Mouse (Mus musculus) limb, embryonic 11.5 days (tissue): ENCODE data around the gene 6430548M08Rik. TPM values are rescaled to one million over a fixed set of nuclear protein-coding genes. Genes with fewer than 3 reads are reported as not detected.

Source experiments
- ATAC-seq: fragments of 200-750 bp; cut with Nextera tagmentation; 2 replicates; pipeline ENCODE4 v1.8.0; 2017; ENCODE audit warnings: low read depth; ENCODE audit not compliant: insufficient number of reproducible peaks, low FRiP score, low TSS enrichment
- DNase-seq: peaks from one replicate; pipeline ENCODE4 v3.0.0-alpha.2; 2015; ENCODE audit warnings: low spot score
- H3K27ac ChIP-seq: fragments of 300-500 bp; sonication (generic); replicated peaks from 2 replicates; pipeline ENCODE4 v1.5.1; 2014; ENCODE audit warnings: low read depth, mild to moderate bottlenecking, low read length
- H3K27me3 ChIP-seq: fragments of 300-500 bp; sonication (generic); 2 replicates; pipeline ENCODE4 v1.6.1; 2014; ENCODE audit warnings: mild to moderate bottlenecking, low read length, mixed read lengths; ENCODE audit not compliant: control insufficient read depth, insufficient read depth
- H3K36me3 ChIP-seq: fragments of 300-500 bp; sonication (generic); 2 replicates; pipeline ENCODE4 v1.6.1; 2014; ENCODE audit warnings: mild to moderate bottlenecking, low read length, moderate library complexity, mixed read lengths; ENCODE audit not compliant: control insufficient read depth, insufficient read depth
- H3K4me1 ChIP-seq: fragments of 300-500 bp; sonication (generic); 2 replicates; pipeline ENCODE4 v1.6.1; 2014; ENCODE audit warnings: low read length, mixed read lengths; ENCODE audit not compliant: control insufficient read depth, insufficient read depth
- H3K4me2 ChIP-seq: fragments of 300-500 bp; sonication (generic); 2 replicates; pipeline ENCODE4 v1.6.1; 2014; ENCODE audit warnings: low read depth, mild to moderate bottlenecking, moderate library complexity; ENCODE audit not compliant: severe bottlenecking
- H3K4me3 ChIP-seq: fragments of 300-500 bp; sonication (generic); 2 replicates; pipeline ENCODE4 v1.5.1; 2014; ENCODE audit warnings: low read depth, low read length
- H3K9ac ChIP-seq: fragments of 300-500 bp; sonication (generic); 2 replicates; pipeline ENCODE4 v1.6.1; 2014; ENCODE audit warnings: mild to moderate bottlenecking, low read length
- H3K9me3 ChIP-seq: fragments of 300-500 bp; sonication (generic); 2 replicates; pipeline ENCODE4 v1.6.1; 2016; ENCODE audit warnings: low read length; ENCODE audit not compliant: control insufficient read depth
- WGBS: fragments of 180-500 bp; shearing (Covaris S2); extraction: QIAGEN DNeasy Blood & Tissue Kit; methylation state at CpG from one replicate; pipeline ENCODE4 v1.1.7; 2014; 5-methylcytosine and 5-hydroxymethylcytosine counted together
- polyA plus RNA-seq: library from polyadenylated mRNA; unstranded; fragments of >200 nt; fragmentation: Nextera tagmentation; extraction: Ambion mirVana; gene quantifications from 2 replicates; pipeline ENCODE4 v1.2.1, GENCODE M21; 2014

Gene 6430548M08Rik
- polyA plus RNA-seq, 1 experiment from 2014 or later, result 1.8 TPM

DNA sequence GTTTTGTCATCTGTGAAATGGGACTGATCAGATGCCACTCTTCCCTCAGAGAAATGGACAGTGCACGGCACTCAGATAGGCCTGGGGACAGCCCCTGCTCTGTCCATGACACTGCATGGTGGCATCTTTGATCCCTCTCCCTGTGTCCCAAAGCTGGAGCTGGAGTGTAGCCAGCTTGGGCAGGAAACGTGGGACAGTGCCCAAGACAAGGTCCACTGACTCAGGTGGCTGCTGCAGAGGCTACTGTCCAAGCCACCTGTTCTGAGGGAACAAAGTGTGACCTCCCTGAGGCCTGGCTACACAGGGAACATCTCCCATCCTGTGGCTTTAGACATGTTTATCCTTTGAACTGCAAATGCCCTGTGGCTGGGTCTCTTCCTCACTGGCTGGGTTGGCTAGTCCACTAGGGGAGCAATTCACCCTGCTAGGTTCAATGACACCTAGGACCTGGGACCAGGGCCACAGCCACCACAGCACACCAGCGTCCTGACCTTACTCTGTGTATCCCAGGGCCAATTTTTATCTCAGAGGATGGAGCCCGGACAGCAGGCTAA, 68.0 kb downstream of the 6430548M08Rik start:
- Histone ChIP-seq H3K27ac (no peak overlapping the region), H3K4me1 (peaks cover 48% of the 10 kb centered on the region), H3K4me3 (no peak overlapping the region), H3K36me3 (no peaks in the 10 kb centered on the region), H3K27me3 (no peaks in the 10 kb centered on the region), H3K4me2 (no peak overlapping the region), H3K9me3 (no peaks in the 10 kb centered on the region), H3K9ac (no peak overlapping the region)
- WGBS, result 80% methylated on average over 4 of the region's 4 CpGs
- DNase-seq, result no peak
- ATAC-seq, result no peak

DNA sequence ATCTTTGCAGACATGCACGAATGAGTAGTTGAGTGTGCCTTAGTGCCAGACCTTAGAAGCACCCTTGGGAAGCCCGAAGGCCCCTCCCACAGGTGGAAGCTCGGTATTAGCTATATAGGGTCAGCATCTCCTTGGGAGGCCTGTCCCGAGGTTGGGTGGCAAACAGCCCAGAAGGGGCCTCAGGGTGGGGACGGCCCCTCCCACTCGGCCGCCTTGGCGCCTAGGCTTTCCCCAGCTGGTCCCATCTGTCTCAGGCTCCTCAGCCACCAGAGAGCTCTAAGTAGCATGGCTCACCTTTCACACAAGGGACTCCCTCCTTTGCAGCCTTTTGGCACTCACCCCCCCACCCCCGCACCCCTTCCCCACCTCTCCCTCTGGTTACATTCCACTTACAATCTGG, 70.4 kb downstream of the 6430548M08Rik start:
- 20% methylated on average over 9 of the region's 9 CpGs for WGBS
- no peak for DNase-seq
- peak overlapping the region; percentile 7; the same call in 1 of the 2 replicates for H3K9ac ChIP-seq
- H3K4me3 ChIP-seq, result no peak overlapping the region
- H3K9me3 ChIP-seq, result no peaks in the 10 kb centered on the region
- no peak for ATAC-seq
- H3K27ac ChIP-seq, result peak overlapping the region; percentile 87; the same call in 1 of the 2 replicates
- H3K36me3 ChIP-seq, result no peaks in the 10 kb centered on the region
- H3K4me2 ChIP-seq, result no peak overlapping the region
- peaks cover 33% of the 10 kb centered on the region for H3K4me1 ChIP-seq
- H3K27me3 ChIP-seq, result no peaks in the 10 kb centered on the region; the same call in 1 of the 2 replicates

DNA sequence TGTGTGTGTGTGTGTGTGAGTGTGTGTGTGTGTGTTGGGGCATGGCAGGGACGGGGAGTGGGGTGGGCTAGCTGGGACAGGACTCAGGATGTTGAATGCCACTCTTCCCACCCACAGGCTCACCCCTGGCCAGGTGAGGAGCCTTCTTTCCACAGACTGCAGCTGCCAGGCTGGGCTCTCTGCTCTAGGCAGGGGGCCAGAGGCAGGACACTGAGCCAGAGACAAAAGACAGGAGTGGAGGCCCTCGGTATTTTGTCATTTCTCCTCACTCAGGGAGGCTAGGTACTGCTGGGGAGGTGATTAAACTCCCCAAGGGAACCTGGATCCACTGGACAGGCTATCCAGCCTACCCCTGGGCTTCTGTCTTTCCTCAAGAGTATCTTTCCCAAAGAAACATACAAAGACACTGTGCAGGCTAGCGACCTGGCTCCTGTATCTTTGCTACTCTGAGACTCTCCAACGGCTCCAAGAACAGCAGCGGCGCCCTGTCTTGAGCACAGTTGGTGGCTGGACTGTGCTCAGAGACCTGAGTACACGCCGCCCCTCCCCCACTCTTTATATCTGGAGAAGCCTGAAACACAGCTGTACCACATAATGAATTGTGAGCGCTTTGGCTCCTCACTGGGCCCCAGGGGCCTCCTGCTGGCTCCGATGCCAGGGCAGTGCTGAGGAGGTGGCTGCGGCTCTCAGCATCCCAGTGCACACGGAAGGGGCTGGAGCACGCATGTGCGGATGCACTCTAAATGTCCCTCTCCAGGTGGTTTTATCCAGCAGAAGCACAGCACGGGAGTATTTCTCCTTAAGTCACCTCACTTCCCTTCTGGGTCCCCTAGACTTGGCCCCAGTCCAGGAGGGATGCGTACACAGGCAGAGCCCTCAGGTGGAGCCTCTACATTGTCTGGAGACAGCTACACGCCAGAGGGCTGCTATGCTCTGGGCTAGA, 71.2 kb downstream of the 6430548M08Rik start:
- Histone ChIP-seq H3K4me2 (peak overlapping the region; percentile 13), H3K4me3 (no peak overlapping the region), H3K27ac (peak overlapping the region; percentile 87), H3K9me3 (no peaks in the 10 kb centered on the region), H3K27me3 (no peaks in the 10 kb centered on the region; the same call in 1 of the 2 replicates), H3K4me1 (peaks cover 33% of the 10 kb centered on the region), H3K36me3 (no peaks in the 10 kb centered on the region), H3K9ac (peak overlapping the region; percentile 41)
- 32% methylated on average over 17 of the region's 17 CpGs for WGBS
- DNase-seq (peak; percentile 76), ATAC-seq (no peak; the same call in 1 of the 2 replicates)

DNA sequence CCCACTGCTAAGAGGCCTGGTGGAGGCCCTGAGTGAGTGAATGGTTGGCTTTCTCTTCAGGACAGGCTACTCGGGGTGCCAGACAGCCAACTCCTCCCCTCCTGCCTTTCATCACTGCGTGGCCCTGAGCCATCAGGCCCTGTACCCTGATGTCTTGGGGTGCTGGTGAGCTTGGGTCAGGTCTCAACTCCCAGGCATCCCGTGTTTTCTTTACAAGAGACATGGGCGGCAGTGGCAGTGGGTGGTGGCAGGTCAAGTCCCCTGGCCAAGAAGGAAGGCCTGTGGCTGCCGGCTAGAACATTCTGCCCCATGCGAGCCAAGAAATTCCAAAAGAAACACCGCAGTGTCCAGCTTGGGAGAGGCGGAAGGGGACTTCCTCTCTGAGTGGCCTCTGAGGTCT, 72.5 kb downstream of the 6430548M08Rik start:
- H3K9ac ChIP-seq, result no peak overlapping the region
- no peak overlapping the region for H3K4me2 ChIP-seq
- ATAC-seq (no peak), DNase-seq (no peak)
- 68% methylated on average over 8 of the region's 8 CpGs for WGBS
- no peak overlapping the region for H3K4me3 ChIP-seq
- no peaks in the 10 kb centered on the region; the same call in 1 of the 2 replicates for H3K27me3 ChIP-seq
- H3K4me1 ChIP-seq, result peaks cover 41% of the 10 kb centered on the region
- no peaks in the 10 kb centered on the region for H3K9me3 ChIP-seq
- no peaks in the 10 kb centered on the region for H3K36me3 ChIP-seq
- H3K27ac ChIP-seq, result no peak overlapping the region

GRCm38 (mm10) chr8:120188510-120188909, 74.6 kb downstream of the 6430548M08Rik start:
- no peak for DNase-seq
- Histone ChIP-seq H3K27me3 (no peaks in the 10 kb centered on the region; the same call in 1 of the 2 replicates), H3K4me3 (no peak overlapping the region), H3K4me2 (no peak overlapping the region), H3K36me3 (no peaks in the 10 kb centered on the region), H3K27ac (no peak overlapping the region), H3K9ac (no peak overlapping the region), H3K4me1 (peaks cover 47% of the 10 kb centered on the region), H3K9me3 (no peaks in the 10 kb centered on the region)
- WGBS, result 88% methylated on average over 6 of the region's 6 CpGs
- ATAC-seq, result no peak

GRCm38 (mm10) chr8:120189440-120189839, 75.5 kb downstream of the 6430548M08Rik start:
- Histone ChIP-seq H3K27ac (no peak overlapping the region), H3K36me3 (no peaks in the 10 kb centered on the region), H3K4me1 (peaks cover 42% of the 10 kb centered on the region), H3K9ac (no peak overlapping the region), H3K9me3 (no peaks in the 10 kb centered on the region), H3K27me3 (no peaks in the 10 kb centered on the region; the same call in 1 of the 2 replicates), H3K4me3 (no peak overlapping the region), H3K4me2 (no peak overlapping the region)
- ATAC-seq, result no peak
- 75% methylated on average over 6 of the region's 6 CpGs for WGBS
- DNase-seq, result no peak

DNA sequence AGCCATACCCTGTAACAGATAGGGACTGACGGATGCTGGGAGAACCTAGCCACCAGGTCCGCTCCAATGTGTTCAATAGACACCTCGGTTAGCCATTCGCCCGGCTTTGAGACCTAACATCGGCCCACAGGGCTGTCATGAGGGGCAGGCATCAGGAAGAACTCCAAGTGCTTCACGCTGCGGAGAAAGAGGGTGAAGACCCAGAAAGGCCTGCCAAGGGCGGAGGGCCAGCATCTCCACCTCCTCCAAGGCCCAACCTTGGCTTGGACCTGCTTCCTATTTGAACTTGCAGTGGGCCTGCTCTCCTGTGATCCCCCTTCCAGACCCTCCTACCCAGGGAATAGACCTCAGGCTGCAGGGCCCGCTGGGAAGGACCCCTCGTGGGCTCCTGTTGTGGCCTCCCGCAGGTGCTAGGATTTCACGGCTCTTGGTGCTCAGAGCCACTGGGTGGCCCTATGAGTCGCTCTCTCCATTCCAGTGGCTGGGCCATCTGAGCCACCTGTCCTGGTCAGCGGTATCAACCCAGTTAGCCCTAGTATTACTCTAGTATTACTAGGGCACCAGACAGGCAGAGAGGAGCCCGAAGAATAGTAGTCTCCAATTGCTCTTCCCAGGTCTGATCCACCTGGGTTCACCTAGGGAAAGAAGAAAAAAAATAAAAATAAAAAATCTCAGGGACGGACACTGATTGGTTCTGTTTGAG, 76.3 kb downstream of the 6430548M08Rik start:
- Histone ChIP-seq H3K27me3 (no peaks in the 10 kb centered on the region; the same call in 1 of the 2 replicates), H3K9ac (no peak overlapping the region), H3K27ac (0 out of 2 replicates have a peak overlapping the region, but pooled peaks have one; percentile 31), H3K36me3 (no peaks in the 10 kb centered on the region), H3K4me1 (peaks cover 35% of the 10 kb centered on the region), H3K4me2 (no peak overlapping the region), H3K9me3 (no peaks in the 10 kb centered on the region), H3K4me3 (no peak overlapping the region)
- DNase-seq, result no peak
- 76% methylated on average over 17 of the region's 17 CpGs for WGBS
- no peak for ATAC-seq

DNA sequence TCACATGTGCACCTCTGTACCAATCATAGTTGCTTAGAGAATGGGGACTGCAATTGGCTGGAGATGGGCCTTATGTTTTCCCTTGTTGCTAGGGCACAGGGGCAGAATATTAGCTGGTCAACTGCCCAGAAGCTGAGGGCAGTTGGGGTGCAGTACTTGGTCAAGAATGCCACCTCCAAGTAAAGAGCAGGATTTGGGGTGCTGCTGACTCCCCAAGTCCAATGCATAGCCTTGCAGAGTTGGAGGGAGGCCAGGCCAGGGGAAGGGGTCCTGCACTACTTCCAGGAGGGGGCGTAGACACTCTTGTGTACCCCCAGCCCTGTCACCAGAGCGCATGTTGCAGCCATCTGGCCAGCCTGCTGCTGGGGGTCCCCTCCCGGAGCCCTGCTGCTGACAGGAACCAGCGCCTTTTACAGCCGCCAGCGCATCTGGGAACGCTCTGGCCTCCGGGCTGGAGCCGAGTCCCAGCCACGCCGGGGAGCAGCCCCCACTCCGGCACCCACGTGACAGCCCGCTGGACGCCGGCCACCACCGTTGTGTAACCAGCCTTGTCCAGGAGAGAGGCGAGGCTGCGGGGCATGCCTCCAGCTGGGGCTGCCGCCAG, 77.0 kb downstream of the 6430548M08Rik start:
- H3K4me1 ChIP-seq, result peaks cover 28% of the 10 kb centered on the region
- H3K4me3 ChIP-seq, result no peak overlapping the region
- WGBS, result 26% methylated on average over 20 of the region's 20 CpGs
- H3K9me3 ChIP-seq, result no peaks in the 10 kb centered on the region
- H3K4me2 ChIP-seq, result peak overlapping the region; percentile 33; the same call in 1 of the 2 replicates
- H3K27me3 ChIP-seq, result no peaks in the 10 kb centered on the region; the same call in 1 of the 2 replicates
- H3K27ac ChIP-seq, result peak overlapping the region; percentile 83
- ATAC-seq, result peak; percentile 88
- no peaks in the 10 kb centered on the region for H3K36me3 ChIP-seq
- peak; percentile 87 for DNase-seq
- no peak overlapping the region; the same call in 1 of the 2 replicates for H3K9ac ChIP-seq
